Mouse (Mus musculus): Measurements from ENCODE around the gene Akap6. TPM values are rescaled to one million over a fixed set of nuclear protein-coding genes. Genes with fewer than 3 reads are reported as not detected.

The Akap6 gene
- polyA plus RNA-seq, 1 experiment from 2014 or later: 0.41 TPM

- H3K9me3 ChIP-seq (ENCODE audit: low read length): no peaks in the 10 kb centered on the region
- H3K27me3 ChIP-seq (ENCODE audit: insufficient read depth, low read length): no peaks in the 10 kb centered on the region
- no peak overlapping the region for H3K4me2 ChIP-seq (replicated peaks; ENCODE audit: low read depth, low read length)
- H3K27ac ChIP-seq (ENCODE audit: low read length): no peak overlapping the region
- no peaks in the 10 kb centered on the region for H3K36me3 ChIP-seq (ENCODE audit: insufficient read depth, low read length)
- no peak for ATAC-seq (ENCODE audit: low FRiP score, low TSS enrichment)
- no peak overlapping the region for H3K9ac ChIP-seq (replicated peaks; ENCODE audit: low read length)
- no peaks in the 10 kb centered on the region for H3K4me1 ChIP-seq (ENCODE audit: insufficient read depth, low read length)
- WGBS: 85% methylated on average over 18 of the region's 18 CpGs
- no peak overlapping the region for H3K4me3 ChIP-seq (ENCODE audit: low read length)
These were observed 96.6 kb downstream of the Akap6 start for GRCm38 (mm10) chr12:52795551-52796470.

- no peak for ATAC-seq (ENCODE audit: low FRiP score, low TSS enrichment)
- WGBS: 67% methylated on average over 4 of the region's 4 CpGs
- Histone ChIP-seq H3K27me3 (ENCODE audit: insufficient read depth, low read length) (no peaks in the 10 kb centered on the region), H3K27ac (ENCODE audit: low read length) (no peak overlapping the region), H3K4me2 (replicated peaks; ENCODE audit: low read depth, low read length) (no peak overlapping the region), H3K9ac (replicated peaks; ENCODE audit: low read length) (no peak overlapping the region), H3K4me1 (ENCODE audit: insufficient read depth, low read length) (no peaks in the 10 kb centered on the region), H3K9me3 (ENCODE audit: low read length) (no peaks in the 10 kb centered on the region), H3K36me3 (ENCODE audit: insufficient read depth, low read length) (no peaks in the 10 kb centered on the region), H3K4me3 (ENCODE audit: low read length) (no peak overlapping the region)
These were observed 97.2 kb downstream of the Akap6 start for GRCm38 (mm10) chr12:52796471-52796795.

- Histone ChIP-seq H3K36me3 (ENCODE audit: insufficient read depth, low read length) (no peaks in the 10 kb centered on the region), H3K27ac (ENCODE audit: low read length) (no peak overlapping the region), H3K4me2 (replicated peaks; ENCODE audit: low read depth, low read length) (no peak overlapping the region), H3K27me3 (ENCODE audit: insufficient read depth, low read length) (no peaks in the 10 kb centered on the region), H3K4me3 (ENCODE audit: low read length) (no peak overlapping the region), H3K9me3 (ENCODE audit: low read length) (no peaks in the 10 kb centered on the region), H3K9ac (replicated peaks; ENCODE audit: low read length) (no peak overlapping the region), H3K4me1 (ENCODE audit: insufficient read depth, low read length) (no peaks in the 10 kb centered on the region)
- WGBS: 76% methylated on average over 9 of the region's 9 CpGs
- ATAC-seq (ENCODE audit: low FRiP score, low TSS enrichment): no peak
These were observed 100.5 kb downstream of the Akap6 start for GRCm38 (mm10) chr12:52799717-52800116.

- Histone ChIP-seq H3K9me3 (ENCODE audit: low read length) (no peaks in the 10 kb centered on the region), H3K4me1 (ENCODE audit: insufficient read depth, low read length) (no peaks in the 10 kb centered on the region), H3K36me3 (ENCODE audit: insufficient read depth, low read length) (no peaks in the 10 kb centered on the region), H3K4me3 (ENCODE audit: low read length) (no peak overlapping the region), H3K27ac (ENCODE audit: low read length) (no peak overlapping the region), H3K27me3 (ENCODE audit: insufficient read depth, low read length) (no peaks in the 10 kb centered on the region), H3K9ac (replicated peaks; ENCODE audit: low read length) (no peak overlapping the region), H3K4me2 (replicated peaks; ENCODE audit: low read depth, low read length) (no peak overlapping the region)
- no peak for ATAC-seq (ENCODE audit: low FRiP score, low TSS enrichment)
- WGBS: 74% methylated on average over 3 of the region's 3 CpGs
These were observed 107.1 kb downstream of the Akap6 start for GRCm38 (mm10) chr12:52806273-52806672.

- ATAC-seq (ENCODE audit: low FRiP score, low TSS enrichment): peak; percentile 69; the same call in 1 of the 2 replicates
- Histone ChIP-seq H3K9ac (replicated peaks; ENCODE audit: low read length) (no peak overlapping the region), H3K4me1 (ENCODE audit: insufficient read depth, low read length) (peaks cover 5% of the 10 kb centered on the region; the same call in 1 of the 2 replicates), H3K27me3 (ENCODE audit: insufficient read depth, low read length) (no peaks in the 10 kb centered on the region), H3K4me3 (ENCODE audit: low read length) (no peak overlapping the region), H3K36me3 (ENCODE audit: insufficient read depth, low read length) (no peaks in the 10 kb centered on the region), H3K27ac (ENCODE audit: low read length) (0 out of 2 replicates have a peak overlapping the region, but pooled peaks have one; percentile 12), H3K4me2 (replicated peaks; ENCODE audit: low read depth, low read length) (no peak overlapping the region; the same call in 1 of the 2 replicates), H3K9me3 (ENCODE audit: low read length) (no peaks in the 10 kb centered on the region)
- 57% methylated on average over 7 of the region's 7 CpGs for WGBS
These were observed 119.4 kb downstream of the Akap6 start for GRCm38 (mm10) chr12:52818588-52818987.

- Histone ChIP-seq H3K4me2 (replicated peaks; ENCODE audit: low read depth, low read length) (no peak overlapping the region), H3K9ac (replicated peaks; ENCODE audit: low read length) (no peak overlapping the region), H3K27ac (ENCODE audit: low read length) (no peak overlapping the region), H3K36me3 (ENCODE audit: insufficient read depth, low read length) (no peaks in the 10 kb centered on the region), H3K9me3 (ENCODE audit: low read length) (no peaks in the 10 kb centered on the region), H3K27me3 (ENCODE audit: insufficient read depth, low read length) (no peaks in the 10 kb centered on the region), H3K4me1 (ENCODE audit: insufficient read depth, low read length) (no peaks in the 10 kb centered on the region), H3K4me3 (ENCODE audit: low read length) (no peak overlapping the region)
- 84% methylated on average over 5 of the region's 5 CpGs for WGBS
- no peak for ATAC-seq (ENCODE audit: low FRiP score, low TSS enrichment)
These were observed 125.6 kb downstream of the Akap6 start for GRCm38 (mm10) chr12:52824774-52825173.

GRCm38 (mm10) chr12:52828944-52829736 lies 130.0 kb downstream of the Akap6 start:
- ATAC-seq (ENCODE audit: low FRiP score, low TSS enrichment): no peak
- H3K4me1 ChIP-seq (ENCODE audit: insufficient read depth, low read length): no peaks in the 10 kb centered on the region
- H3K9ac ChIP-seq (replicated peaks; ENCODE audit: low read length): no peak overlapping the region
- no peak overlapping the region for H3K4me2 ChIP-seq (replicated peaks; ENCODE audit: low read depth, low read length)
- H3K36me3 ChIP-seq (ENCODE audit: insufficient read depth, low read length): no peaks in the 10 kb centered on the region
- WGBS: 54% methylated on average over 14 of the region's 14 CpGs
- no peaks in the 10 kb centered on the region for H3K27me3 ChIP-seq (ENCODE audit: insufficient read depth, low read length)
- H3K27ac ChIP-seq (ENCODE audit: low read length): no peak overlapping the region
- H3K9me3 ChIP-seq (ENCODE audit: low read length): no peaks in the 10 kb centered on the region
- H3K4me3 ChIP-seq (ENCODE audit: low read length): no peak overlapping the region

GRCm38 (mm10) chr12:52831782-52832181 lies 132.6 kb downstream of the Akap6 start:
- H3K27ac ChIP-seq (ENCODE audit: low read length): no peak overlapping the region
- H3K4me3 ChIP-seq (ENCODE audit: low read length): no peak overlapping the region
- H3K9ac ChIP-seq (replicated peaks; ENCODE audit: low read length): no peak overlapping the region
- no peaks in the 10 kb centered on the region for H3K36me3 ChIP-seq (ENCODE audit: insufficient read depth, low read length)
- H3K4me1 ChIP-seq (ENCODE audit: insufficient read depth, low read length): peaks cover 17% of the 10 kb centered on the region
- no peak for ATAC-seq (ENCODE audit: low FRiP score, low TSS enrichment)
- H3K27me3 ChIP-seq (ENCODE audit: insufficient read depth, low read length): no peaks in the 10 kb centered on the region
- no peaks in the 10 kb centered on the region for H3K9me3 ChIP-seq (ENCODE audit: low read length)
- no peak overlapping the region for H3K4me2 ChIP-seq (replicated peaks; ENCODE audit: low read depth, low read length)
- 65% methylated on average over 9 of the region's 9 CpGs for WGBS

- H3K4me1 ChIP-seq (ENCODE audit: insufficient read depth, low read length): peaks cover 17% of the 10 kb centered on the region
- no peaks in the 10 kb centered on the region for H3K27me3 ChIP-seq (ENCODE audit: insufficient read depth, low read length)
- WGBS: 4% methylated on average over 4 of the region's 4 CpGs
These were observed 133.0 kb downstream of the Akap6 start for GRCm38 (mm10) chr12:52832230-52832629.

GRCm38 (mm10) chr12:52833141-52833540 lies 134.0 kb downstream of the Akap6 start:
- Histone ChIP-seq H3K9ac (replicated peaks; ENCODE audit: low read length) (no peak overlapping the region), H3K4me1 (ENCODE audit: insufficient read depth, low read length) (peaks cover 17% of the 10 kb centered on the region), H3K36me3 (ENCODE audit: insufficient read depth, low read length) (no peaks in the 10 kb centered on the region), H3K27me3 (ENCODE audit: insufficient read depth, low read length) (no peaks in the 10 kb centered on the region), H3K9me3 (ENCODE audit: low read length) (no peaks in the 10 kb centered on the region), H3K4me2 (replicated peaks; ENCODE audit: low read depth, low read length) (no peak overlapping the region), H3K4me3 (ENCODE audit: low read length) (no peak overlapping the region), H3K27ac (ENCODE audit: low read length) (no peak overlapping the region)
- no peak for ATAC-seq (ENCODE audit: low FRiP score, low TSS enrichment)
- 64% methylated on average over 6 of the region's 6 CpGs for WGBS

More at GRCm38 (mm10) chr12:52832230-52832629, 133.0 kb downstream of the Akap6 start:
- no peak overlapping the region for H3K27ac ChIP-seq (ENCODE audit: low read length)
- no peaks in the 10 kb centered on the region for H3K36me3 ChIP-seq (ENCODE audit: insufficient read depth, low read length)
- no peak overlapping the region for H3K4me2 ChIP-seq (replicated peaks; ENCODE audit: low read depth, low read length)
- no peak for ATAC-seq (ENCODE audit: low FRiP score, low TSS enrichment)
- H3K9me3 ChIP-seq (ENCODE audit: low read length): no peaks in the 10 kb centered on the region
- H3K4me3 ChIP-seq (ENCODE audit: low read length): no peak overlapping the region
- no peak overlapping the region for H3K9ac ChIP-seq (replicated peaks; ENCODE audit: low read length)

Measured in kidney, embryonic 16.5 days (tissue).